Mouse (Mus musculus) liver, embryonic 13.5 days (tissue): ENCODE measurements around the gene Strip2. TPM values are rescaled to one million over a fixed set of nuclear protein-coding genes. Genes with fewer than 3 reads are reported as not detected.

Experiments used
- ATAC-seq: fragments of 200-750 bp; cut with Nextera tagmentation; 2 replicates; pipeline ENCODE4 v1.8.0; 2017; ENCODE audit warnings: low read depth, mild to moderate bottlenecking, moderate number of reproducible peaks, moderate library complexity
- DNase-seq: peaks from one replicate; pipeline ENCODE4 v3.0.0; 2022
- H3K27ac ChIP-seq: fragments of 300-500 bp; sonication (generic); 2 replicates; pipeline ENCODE4 v1.5.1; 2015; ENCODE audit warnings: moderate library complexity, mild to moderate bottlenecking, inconsistent platforms
- H3K27me3 ChIP-seq: fragments of 300-500 bp; sonication (generic); 2 replicates; pipeline ENCODE4 v1.6.1; 2015; ENCODE audit warnings: mild to moderate bottlenecking, inconsistent platforms
- H3K36me3 ChIP-seq: fragments of 300-500 bp; sonication (generic); 2 replicates; pipeline ENCODE4 v1.6.1; 2015; ENCODE audit warnings: mild to moderate bottlenecking, inconsistent platforms
- H3K4me1 ChIP-seq: fragments of 300-500 bp; sonication (generic); replicated peaks from 2 replicates; pipeline ENCODE4 v1.6.1; 2015; ENCODE audit warnings: inconsistent platforms
- H3K4me2 ChIP-seq: fragments of 300-500 bp; sonication (generic); 2 replicates; pipeline ENCODE4 v1.6.1; 2015; ENCODE audit warnings: inconsistent platforms, mild to moderate bottlenecking, moderate library complexity
- H3K4me3 ChIP-seq: fragments of 300-500 bp; sonication (generic); replicated peaks from 2 replicates; pipeline ENCODE4 v1.5.1; 2015; ENCODE audit warnings: mild to moderate bottlenecking, inconsistent platforms
- H3K9ac ChIP-seq: fragments of 300-500 bp; sonication (generic); 2 replicates; pipeline ENCODE4 v1.6.1; 2015; ENCODE audit warnings: mild to moderate bottlenecking, inconsistent platforms
- H3K9me3 ChIP-seq: fragments of 300-500 bp; sonication (generic); replicated peaks from 2 replicates; pipeline ENCODE4 v1.6.1; 2016; ENCODE audit warnings: inconsistent platforms
- WGBS: fragments of 180-500 bp; shearing (Covaris S2); methylation state at CpG from one replicate; pipeline ENCODE4 v1.1.7; 2015; ENCODE audit not compliant: insufficient replicate concordance; 5-methylcytosine and 5-hydroxymethylcytosine counted together
- polyA plus RNA-seq: library from polyadenylated mRNA; unstranded; fragments of >200 nt; fragmentation: Nextera tagmentation; extraction: Ambion mirVana; gene quantifications from 2 replicates; pipeline ENCODE4 v1.2.1, GENCODE M21; 2015

The Strip2 gene
- polyA plus RNA-seq, 1 experiment from 2014 or later: 0.44 TPM

- Histone ChIP-seq H3K4me3 (no peak overlapping the region), H3K4me2 (no peak overlapping the region), H3K36me3 (peaks cover 1% of the 10 kb centered on the region; the same call in 1 of the 2 replicates), H3K9me3 (no peaks in the 10 kb centered on the region), H3K9ac (no peak overlapping the region), H3K4me1 (peaks cover 6% of the 10 kb centered on the region; the same call in 1 of the 2 replicates), H3K27me3 (no peaks in the 10 kb centered on the region), H3K27ac (no peak overlapping the region)
- ATAC-seq (no peak), DNase-seq (no peak)
- 98% methylated on average over 1 of the region's 1 CpGs for WGBS
Measured at GRCm38 (mm10) chr6:29901450-29901849, 15.4 kb upstream of the Strip2 start.

GRCm38 (mm10) chr6:29902256-29902655, 14.6 kb upstream of the Strip2 start:
- DNase-seq (no peak), ATAC-seq (no peak)
- Histone ChIP-seq H3K36me3 (no peaks in the 10 kb centered on the region), H3K9ac (no peak overlapping the region), H3K27ac (no peak overlapping the region), H3K9me3 (no peaks in the 10 kb centered on the region), H3K4me1 (peaks cover 6% of the 10 kb centered on the region; the same call in 1 of the 2 replicates), H3K4me2 (no peak overlapping the region), H3K27me3 (no peaks in the 10 kb centered on the region), H3K4me3 (no peak overlapping the region)
- WGBS: 47% methylated on average over 2 of the region's 2 CpGs

DNA sequence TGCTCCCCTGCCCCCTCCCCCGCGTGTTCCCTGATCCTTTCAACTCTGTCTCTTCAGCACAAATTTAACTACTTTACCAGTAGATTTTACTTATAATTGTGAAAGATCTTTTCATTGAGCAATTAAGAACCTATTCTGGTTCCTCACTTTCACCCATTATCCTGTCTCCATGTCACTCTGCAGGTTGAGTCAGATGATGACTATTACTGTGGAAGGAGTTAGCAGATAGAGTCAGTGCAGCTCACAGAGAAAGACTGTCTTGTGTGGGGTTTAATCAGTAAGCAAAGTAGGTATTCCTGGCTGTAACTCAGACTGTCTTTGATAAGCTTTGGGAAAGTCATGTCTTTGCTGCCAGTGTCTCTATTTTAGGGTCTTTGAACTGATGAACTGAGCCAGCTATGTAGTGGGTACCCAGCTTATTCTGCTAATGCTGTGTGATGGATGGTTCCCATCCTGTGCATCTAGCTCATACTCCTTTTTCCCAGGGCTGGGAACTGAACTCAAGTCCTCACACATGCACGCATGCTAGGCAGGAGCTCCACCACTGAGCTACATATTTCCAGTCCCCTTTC, 13.4 kb upstream of the Strip2 start:
- no peak overlapping the region for H3K4me3 ChIP-seq
- no peak overlapping the region for H3K27ac ChIP-seq
- no peak for DNase-seq
- WGBS: 76% methylated on average over 3 of the region's 3 CpGs
- H3K9ac ChIP-seq: no peak overlapping the region
- no peaks in the 10 kb centered on the region for H3K27me3 ChIP-seq
- no peak for ATAC-seq
- H3K4me1 ChIP-seq: peaks cover 6% of the 10 kb centered on the region; the same call in 1 of the 2 replicates
- H3K4me2 ChIP-seq: no peak overlapping the region
- no peaks in the 10 kb centered on the region for H3K9me3 ChIP-seq
- H3K36me3 ChIP-seq: no peaks in the 10 kb centered on the region

GRCm38 (mm10) chr6:29904281-29904680, 12.5 kb upstream of the Strip2 start:
- Histone ChIP-seq H3K27ac (no peak overlapping the region), H3K9me3 (no peaks in the 10 kb centered on the region), H3K9ac (no peak overlapping the region), H3K4me1 (peaks cover 6% of the 10 kb centered on the region; the same call in 1 of the 2 replicates), H3K27me3 (no peaks in the 10 kb centered on the region), H3K4me2 (no peak overlapping the region), H3K4me3 (no peak overlapping the region), H3K36me3 (no peaks in the 10 kb centered on the region)
- DNase-seq (no peak), ATAC-seq (no peak)
- WGBS: 70% methylated on average over 3 of the region's 3 CpGs

DNA sequence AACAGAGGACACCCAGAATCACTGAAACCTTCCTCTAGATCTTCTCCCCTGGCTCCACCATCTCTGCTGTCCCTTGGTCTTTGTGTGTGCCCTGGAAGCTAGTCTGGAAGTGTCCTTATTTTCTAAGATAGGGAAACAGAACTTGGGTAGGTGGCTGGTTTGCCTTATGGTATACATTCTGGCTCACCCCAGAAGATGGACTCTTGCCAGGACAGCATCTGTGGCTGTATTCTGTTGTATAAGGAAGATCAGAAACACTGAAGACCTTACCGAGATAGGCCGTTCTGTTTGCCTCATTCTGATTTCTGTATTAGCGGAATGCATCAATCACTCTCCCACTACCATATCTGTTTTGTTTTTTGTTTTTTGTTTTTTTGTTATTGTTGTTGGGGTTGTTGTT, 6.2 kb upstream of the Strip2 start:
- Histone ChIP-seq H3K36me3 (no peaks in the 10 kb centered on the region), H3K4me3 (no peak overlapping the region), H3K9ac (no peak overlapping the region), H3K4me2 (no peak overlapping the region), H3K4me1 (no peaks in the 10 kb centered on the region), H3K9me3 (no peaks in the 10 kb centered on the region), H3K27ac (no peak overlapping the region), H3K27me3 (peaks cover 18% of the 10 kb centered on the region)
- 80% methylated on average over 3 of the region's 3 CpGs for WGBS
- DNase-seq (no peak), ATAC-seq (no peak)

GRCm38 (mm10) chr6:29913673-29914072, 3.1 kb upstream of the Strip2 start:
- Histone ChIP-seq H3K9ac (no peak overlapping the region), H3K27me3 (peaks cover 46% of the 10 kb centered on the region), H3K4me2 (no peak overlapping the region), H3K9me3 (no peaks in the 10 kb centered on the region), H3K27ac (no peak overlapping the region), H3K4me1 (peaks cover 20% of the 10 kb centered on the region), H3K4me3 (no peak overlapping the region), H3K36me3 (no peaks in the 10 kb centered on the region)
- DNase-seq: no peak
- WGBS: 16% methylated on average over 1 of the region's 1 CpGs
- no peak for ATAC-seq

GRCm38 (mm10) chr6:29914136-29914535, 2.7 kb upstream of the Strip2 start:
- H3K4me2 ChIP-seq: no peak overlapping the region
- peaks cover 20% of the 10 kb centered on the region for H3K4me1 ChIP-seq
- H3K27me3 ChIP-seq: peaks cover 51% of the 10 kb centered on the region
- H3K9ac ChIP-seq: no peak overlapping the region
- H3K36me3 ChIP-seq: no peaks in the 10 kb centered on the region
- H3K27ac ChIP-seq: no peak overlapping the region
- no peak overlapping the region for H3K4me3 ChIP-seq
- ATAC-seq: no peak
- DNase-seq: no peak
- no peaks in the 10 kb centered on the region for H3K9me3 ChIP-seq

GRCm38 (mm10) chr6:29915836-29916235, 976 bp upstream of the Strip2 start:
- DNase-seq (no peak), ATAC-seq (no peak)
- no peaks in the 10 kb centered on the region for H3K9me3 ChIP-seq
- H3K36me3 ChIP-seq: no peaks in the 10 kb centered on the region
- peak overlapping the region; percentile 81; the same call in 1 of the 2 replicates for H3K4me3 ChIP-seq
- H3K27me3 ChIP-seq: peaks cover 57% of the 10 kb centered on the region
- peak overlapping the region; percentile 98 for H3K4me2 ChIP-seq
- no peak overlapping the region for H3K27ac ChIP-seq
- WGBS: 42% methylated on average over 9 of the region's 9 CpGs
- 0 out of 2 replicates have a peak overlapping the region, but pooled peaks have one; percentile 67 for H3K9ac ChIP-seq
- peaks cover 20% of the 10 kb centered on the region for H3K4me1 ChIP-seq

DNA sequence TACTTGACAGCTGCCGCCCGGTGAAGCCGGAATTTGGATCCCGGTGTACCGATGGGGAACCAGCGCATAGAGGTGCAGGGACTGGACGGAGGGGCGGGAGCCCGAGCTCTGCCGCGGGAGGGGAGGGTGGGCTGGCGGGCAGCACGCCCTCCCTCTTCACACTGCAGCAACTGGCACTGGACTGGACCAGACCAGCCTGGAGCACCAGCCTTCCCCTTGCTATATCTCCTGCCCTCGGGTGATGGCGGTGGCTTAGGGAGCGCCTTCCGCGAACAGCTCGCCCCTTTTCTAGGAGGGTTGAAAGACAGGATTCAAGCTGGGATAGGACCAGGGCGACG, 540 bp downstream of the Strip2 start:
- Histone ChIP-seq H3K4me1 (peaks cover 20% of the 10 kb centered on the region), H3K9ac (peak overlapping the region; percentile 80), H3K27ac (no peak overlapping the region), H3K27me3 (peaks cover 57% of the 10 kb centered on the region), H3K36me3 (no peaks in the 10 kb centered on the region), H3K4me2 (peak overlapping the region; percentile 98), H3K9me3 (no peaks in the 10 kb centered on the region), H3K4me3 (peak overlapping the region; percentile 81)
- ATAC-seq (peak; percentile 56), DNase-seq (no peak)
- under 1% methylated on average over 21 of the region's 21 CpGs for WGBS

GRCm38 (mm10) chr6:29917947-29918346, 1.1 kb downstream of the Strip2 start:
- 47% methylated on average over 4 of the region's 4 CpGs for WGBS
- Histone ChIP-seq H3K4me1 (peaks cover 20% of the 10 kb centered on the region), H3K36me3 (no peaks in the 10 kb centered on the region), H3K4me3 (peak overlapping the region; percentile 81), H3K4me2 (peak overlapping the region; percentile 98), H3K27me3 (peaks cover 57% of the 10 kb centered on the region), H3K9ac (peak overlapping the region; percentile 80; the same call in 1 of the 2 replicates), H3K27ac (no peak overlapping the region), H3K9me3 (no peaks in the 10 kb centered on the region)
- DNase-seq (no peak), ATAC-seq (no peak)

DNA sequence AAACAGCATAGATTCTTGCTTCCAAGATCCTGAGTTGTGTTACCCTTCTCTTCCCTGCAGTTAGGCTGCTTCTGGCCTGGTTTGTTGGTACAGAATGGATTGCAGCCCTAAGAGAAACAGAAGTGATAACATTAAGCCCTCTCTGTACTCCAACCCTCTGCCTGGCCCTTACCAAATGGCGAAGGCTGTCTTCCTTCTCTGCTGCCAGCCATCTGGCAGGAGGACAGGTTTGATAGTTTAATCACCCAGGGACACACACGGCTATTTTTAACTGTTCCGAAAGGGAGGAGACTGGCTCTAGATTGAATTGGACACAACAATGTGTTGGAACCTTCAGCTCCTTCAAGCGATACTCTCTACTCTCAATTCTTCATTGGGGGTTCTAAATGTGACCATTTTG, 6.7 kb downstream of the Strip2 start:
- Histone ChIP-seq H3K27me3 (peaks cover 23% of the 10 kb centered on the region), H3K9ac (no peak overlapping the region), H3K4me2 (no peak overlapping the region), H3K4me1 (peaks cover 9% of the 10 kb centered on the region), H3K9me3 (no peaks in the 10 kb centered on the region), H3K36me3 (no peaks in the 10 kb centered on the region), H3K4me3 (no peak overlapping the region), H3K27ac (no peak overlapping the region)
- ATAC-seq (peak; percentile 73), DNase-seq (peak; percentile 17)
- WGBS: 44% methylated on average over 4 of the region's 4 CpGs

- Histone ChIP-seq H3K9ac (no peak overlapping the region), H3K27me3 (peaks cover 9% of the 10 kb centered on the region), H3K4me1 (peaks cover 9% of the 10 kb centered on the region), H3K36me3 (no peaks in the 10 kb centered on the region), H3K27ac (no peak overlapping the region), H3K9me3 (no peaks in the 10 kb centered on the region), H3K4me2 (no peak overlapping the region), H3K4me3 (no peak overlapping the region)
- 45% methylated on average over 6 of the region's 6 CpGs for WGBS
- no peak for ATAC-seq
- no peak for DNase-seq
Measured at GRCm38 (mm10) chr6:29925594-29926219, 8.9 kb downstream of the Strip2 start.
